Mouse (Mus musculus) myocyte (in vitro differentiated cells): ENCODE data around the gene Mcf2l.

Source experiments
- CEBPB ChIP-seq: IDR thresholded peaks from 2 replicates; pipeline ENCODE4 v1.6.1; 2011; ENCODE audit warnings: mild to moderate bottlenecking, moderate library complexity; ENCODE audit not compliant: poor library complexity, insufficient read depth, severe bottlenecking
- E2F4 ChIP-seq: IDR thresholded peaks from one replicate; pipeline ENCODE4 v1.6.1; 2011; ENCODE audit warnings: mild to moderate bottlenecking, control low read depth, moderate library complexity; ENCODE audit not compliant: insufficient read depth
- MAX ChIP-seq: IDR thresholded peaks from one replicate; pipeline ENCODE4 v1.6.1; 2011; ENCODE audit warnings: low read depth, mild to moderate bottlenecking, control low read depth
- MYOG ChIP-seq, 3 experiments: IDR thresholded peaks; one replicate each; pipeline ENCODE4 v1.6.1; 2011; ENCODE audit warnings: control low read depth in 2 of 3, low read depth in 2 of 3, mild to moderate bottlenecking in 2 of 3; ENCODE audit not compliant: insufficient read length in 2 of 3, control insufficient read depth in 1 of 3, insufficient read depth in 1 of 3
- POLR2A ChIP-seq: IDR thresholded peaks from one replicate; pipeline ENCODE4 v1.6.1; 2011; ENCODE audit warnings: low read depth, mild to moderate bottlenecking, control low read depth, moderate library complexity; ENCODE audit not compliant: insufficient read length

- TF ChIP-seq POLR2A, result no peak
- TF ChIP-seq E2F4, result no peak
- no peak for TF ChIP-seq CEBPB
- no peak for TF ChIP-seq MYOG (IDR thresholded peaks at IDR 0.05; ENCODE audit: control insufficient read depth in 1 of 3, insufficient read depth in 1 of 3, insufficient read length in 2 of 3, low read depth in 2 of 3)
- no peak for TF ChIP-seq MAX
Observed at GRCm38 (mm10) chr8:12905122-12905521, 31.5 kb downstream of the Mcf2l start.
